Mouse (Mus musculus): ENCODE data around the gene Spg20. TPM values are rescaled to one million over a fixed set of nuclear protein-coding genes. Genes with fewer than 3 reads are reported as not detected.

Gene Spg20
- polyA plus RNA-seq, 1 experiment = 6.8 TPM

GRCm38 (mm10) chr3:55161144-55161543 is 49.2 kb downstream of the Spg20 start:
- no peaks in the 10 kb centered on the region for H3K36me3 ChIP-seq (ENCODE audit: control insufficient read depth, insufficient read depth, low read length)
- 45% methylated on average over 7 of the region's 7 CpGs for WGBS
- no peaks in the 10 kb centered on the region for H3K27me3 ChIP-seq (ENCODE audit: control insufficient read depth, insufficient read depth, low read length)
- TF ChIP-seq CTCF (IDR thresholded peaks at IDR 0.05; ENCODE audit: extremely low read depth, insufficient read length, insufficient replicate concordance, low read depth, low read length) (no peak), POLR2A (IDR thresholded peaks at IDR 0.05; ENCODE audit: low read depth, low read length) (no peak)
- no peak overlapping the region for H3K27ac ChIP-seq (ENCODE audit: insufficient read depth, low read depth, low read length)
- H3K4me3 ChIP-seq (ENCODE audit: low read depth, low read length) = no peak overlapping the region
- H3K4me1 ChIP-seq (ENCODE audit: control insufficient read depth, insufficient read depth, insufficient read length, low read length) = no peaks in the 10 kb centered on the region

GRCm38 (mm10) chr3:55163510-55163909 is 51.6 kb downstream of the Spg20 start:
- TF ChIP-seq POLR2A (IDR thresholded peaks at IDR 0.05; ENCODE audit: low read depth, low read length) (no peak), CTCF (IDR thresholded peaks at IDR 0.05; ENCODE audit: extremely low read depth, insufficient read length, insufficient replicate concordance, low read depth, low read length) (no peak)
- no peak overlapping the region for H3K4me3 ChIP-seq (ENCODE audit: low read depth, low read length)
- 61% methylated on average over 4 of the region's 4 CpGs for WGBS
- no peaks in the 10 kb centered on the region for H3K4me1 ChIP-seq (ENCODE audit: control insufficient read depth, insufficient read depth, insufficient read length, low read length)
- no peak overlapping the region for H3K27ac ChIP-seq (ENCODE audit: insufficient read depth, low read depth, low read length)
- no peaks in the 10 kb centered on the region for H3K27me3 ChIP-seq (ENCODE audit: control insufficient read depth, insufficient read depth, low read length)
- no peaks in the 10 kb centered on the region for H3K36me3 ChIP-seq (ENCODE audit: control insufficient read depth, insufficient read depth, low read length)

- TF ChIP-seq POLR2A (IDR thresholded peaks at IDR 0.05; ENCODE audit: low read depth, low read length) = no peak
- no peak for TF ChIP-seq CTCF (IDR thresholded peaks at IDR 0.05; ENCODE audit: extremely low read depth, insufficient read length, insufficient replicate concordance, low read depth, low read length)
- Histone ChIP-seq H3K27ac (ENCODE audit: insufficient read depth, low read depth, low read length) (no peak overlapping the region), H3K4me1 (ENCODE audit: control insufficient read depth, insufficient read depth, insufficient read length, low read length) (no peaks in the 10 kb centered on the region), H3K4me3 (ENCODE audit: low read depth, low read length) (no peak overlapping the region), H3K27me3 (ENCODE audit: control insufficient read depth, insufficient read depth, low read length) (no peaks in the 10 kb centered on the region), H3K36me3 (ENCODE audit: control insufficient read depth, insufficient read depth, low read length) (no peaks in the 10 kb centered on the region)
- WGBS = 53% methylated on average over 3 of the region's 3 CpGs
Observed at GRCm38 (mm10) chr3:55172478-55172877, 60.6 kb downstream of the Spg20 start.

GRCm38 (mm10) chr3:55177271-55177670 is 65.4 kb downstream of the Spg20 start:
- Histone ChIP-seq H3K27me3 (ENCODE audit: control insufficient read depth, insufficient read depth, low read length) (no peaks in the 10 kb centered on the region), H3K36me3 (ENCODE audit: control insufficient read depth, insufficient read depth, low read length) (no peaks in the 10 kb centered on the region), H3K4me3 (ENCODE audit: low read depth, low read length) (no peak overlapping the region), H3K27ac (ENCODE audit: insufficient read depth, low read depth, low read length) (no peak overlapping the region), H3K4me1 (ENCODE audit: control insufficient read depth, insufficient read depth, insufficient read length, low read length) (no peaks in the 10 kb centered on the region)
- no peak for TF ChIP-seq POLR2A (IDR thresholded peaks at IDR 0.05; ENCODE audit: low read depth, low read length)
- no peak for TF ChIP-seq CTCF (IDR thresholded peaks at IDR 0.05; ENCODE audit: extremely low read depth, insufficient read length, insufficient replicate concordance, low read depth, low read length)
- WGBS = 58% methylated on average over 6 of the region's 6 CpGs

- WGBS = 93% methylated on average over 22 of the region's 22 CpGs
- Histone ChIP-seq H3K27me3 (ENCODE audit: control insufficient read depth, insufficient read depth, low read length) (no peaks in the 10 kb centered on the region), H3K4me3 (ENCODE audit: low read depth, low read length) (no peak within 1 kb of the TSS), H3K4me1 (ENCODE audit: control insufficient read depth, insufficient read depth, insufficient read length, low read length) (no peaks in the 10 kb centered on the region), H3K36me3 (ENCODE audit: control insufficient read depth, insufficient read depth, low read length) (no peaks in the 10 kb centered on the region), H3K27ac (ENCODE audit: insufficient read depth, low read depth, low read length) (no peak within 1 kb of the TSS)
- TF ChIP-seq POLR2A (IDR thresholded peaks at IDR 0.05; ENCODE audit: low read depth, low read length) (no peak), CTCF (IDR thresholded peaks at IDR 0.05; ENCODE audit: extremely low read depth, insufficient read length, insufficient replicate concordance, low read depth, low read length) (no peak)
Observed at GRCm38 (mm10) chr3:55181766-55182165, 69.9 kb downstream of the Spg20 start, which contains the start of gene Sohlh2. Gene Sohlh2, plus strand, starts transcription at chr3:55182028.

Other genes starting within 250 kb of the Spg20 start
- 1.2 and 2.1 TPM in 2 replicates for gene Sertm1, start 196.2 kb upstream of the Spg20 start, polyA plus RNA-seq (2012; rRNA removed)
- gene Ccna1, start 56.6 kb upstream of the Spg20 start, polyA plus RNA-seq (2012; rRNA removed) = 0.20 and 0.32 TPM in 2 replicates
- gene Ccdc169, start 25.2 kb downstream of the Spg20 start, polyA plus RNA-seq (2012; rRNA removed) = not detected in 2 replicates
- not detected in 2 replicates for gene Sohlh2, start 69.9 kb downstream of the Spg20 start, polyA plus RNA-seq (2012; rRNA removed)
- gene Dclk1, start 130.3 kb downstream of the Spg20 start, polyA plus RNA-seq (2012; rRNA removed) = 2.0 and 3.2 TPM in 2 replicates

Data from small intestine, adult 2 months (tissue).